Mouse (Mus musculus): ENCODE data around the gene Ppp1r1c.

GRCm38 (mm10) chr2:79707575-79707974 is at the start of gene Ppp1r1c:
- TF ChIP-seq CTCF (IDR thresholded peaks at IDR 0.05; ENCODE audit: borderline replicate concordance, extremely low read depth, insufficient read depth, insufficient read length) (no peak), POLR2A (IDR thresholded peaks at IDR 0.05; ENCODE audit: borderline replicate concordance, extremely low read depth, insufficient read depth, insufficient read length, poor library complexity, severe bottlenecking) (no peak)
